Mouse (Mus musculus): ENCODE data around the gene Cyp27a1.

Cyp27a1 gene

DNA sequence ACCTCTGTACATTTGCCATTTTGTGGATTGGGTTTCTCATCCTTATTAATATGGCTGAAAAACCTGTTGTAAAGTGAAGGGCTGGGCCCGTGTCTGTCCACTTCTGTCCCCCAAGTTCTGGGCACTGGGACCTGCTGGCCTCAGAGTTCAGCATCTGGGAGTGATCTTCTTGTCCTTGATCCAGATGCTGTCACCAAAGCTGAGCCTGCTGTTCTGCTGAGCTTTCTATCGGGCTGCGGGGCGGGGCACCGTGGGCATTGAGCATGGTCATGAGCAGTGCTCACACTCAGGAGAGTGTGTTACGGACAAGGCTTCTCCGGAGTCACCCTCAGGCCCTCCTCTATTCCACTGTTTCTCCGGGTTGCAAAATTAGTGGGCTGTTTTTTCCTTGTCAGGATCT, 4.7 kb downstream of the Cyp27a1 start:
- no peak for DNase-seq (ENCODE audit: low spot score)

DNA sequence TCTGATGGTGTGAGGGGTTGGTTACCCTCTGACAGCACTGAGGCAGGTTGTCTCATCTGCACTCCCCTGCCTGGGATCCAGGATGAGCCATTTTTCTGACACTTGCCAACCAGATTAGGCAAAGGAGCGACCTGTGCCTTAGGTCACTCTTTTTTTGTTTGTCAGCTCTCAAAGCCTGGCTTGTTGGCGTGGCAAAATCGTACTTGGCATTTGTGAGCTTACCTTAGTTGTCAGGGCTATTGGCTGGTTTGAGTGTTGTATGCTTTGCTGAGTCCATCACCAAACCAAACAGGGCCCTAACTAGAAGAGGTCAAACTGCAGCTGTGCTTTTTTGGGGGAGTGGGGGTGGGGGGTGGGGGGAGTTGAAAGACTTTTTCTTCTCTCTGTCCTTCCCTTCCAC, 5.9 kb downstream of the Cyp27a1 start:
- DNase-seq (ENCODE audit: low spot score): no peak

DNA sequence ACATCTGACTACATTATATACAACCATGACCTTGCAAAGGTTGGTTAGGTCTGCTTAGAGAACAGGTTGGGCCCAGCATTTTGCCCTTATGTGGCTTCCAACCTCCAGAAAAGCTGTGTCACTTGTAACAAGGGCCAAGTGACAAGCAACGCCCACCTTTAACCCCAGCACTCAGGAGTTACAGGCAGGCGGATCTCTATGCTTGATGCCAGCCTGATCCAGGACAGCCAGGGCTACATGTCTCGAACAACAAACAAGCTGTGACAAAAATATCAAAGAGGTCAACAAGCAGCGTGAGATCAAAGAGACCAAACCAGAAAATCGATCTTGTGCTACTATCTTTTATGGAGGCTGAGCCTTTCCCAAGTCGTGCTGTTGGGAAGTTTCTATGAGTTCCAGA, 8.3 kb downstream of the Cyp27a1 start:
- DNase-seq (ENCODE audit: low spot score): no peak

GRCm38 (mm10) chr1:74723748-74724147, 10.4 kb downstream of the Cyp27a1 start:
- DNase-seq (ENCODE audit: low spot score): peak; percentile 35

- DNase-seq (ENCODE audit: low spot score): no peak
Observed at GRCm38 (mm10) chr1:74726114-74726513, 12.7 kb downstream of the Cyp27a1 start.

- no peak for DNase-seq (ENCODE audit: low spot score)
Observed at GRCm38 (mm10) chr1:74726674-74727073, 13.3 kb downstream of the Cyp27a1 start.

GRCm38 (mm10) chr1:74728446-74728845, 15.1 kb downstream of the Cyp27a1 start:
- no peak for DNase-seq (ENCODE audit: low spot score)

GRCm38 (mm10) chr1:74736977-74737376, 23.6 kb downstream of the Cyp27a1 start:
- DNase-seq (ENCODE audit: low spot score): no peak

DNA sequence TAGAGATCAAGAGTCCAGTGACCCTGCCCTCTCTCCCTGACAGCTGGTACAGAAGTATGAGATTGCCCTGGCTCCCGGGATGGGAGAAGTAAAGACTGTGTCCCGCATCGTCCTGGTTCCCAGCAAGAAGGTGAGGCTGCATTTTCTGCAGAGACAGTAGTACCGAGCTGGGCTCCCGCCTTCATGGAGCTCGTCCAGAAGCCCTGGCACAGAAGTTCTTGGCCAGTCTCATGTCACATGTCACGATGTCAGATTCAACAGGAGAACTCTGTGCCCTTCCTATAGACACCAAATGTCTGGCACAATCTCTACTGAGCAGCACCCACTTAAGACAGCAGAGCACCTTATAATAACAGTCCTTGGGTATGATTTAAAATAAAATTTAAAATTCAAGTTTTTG, 24.1 kb downstream of the Cyp27a1 start:
- DNase-seq (ENCODE audit: low spot score): no peak

DNA sequence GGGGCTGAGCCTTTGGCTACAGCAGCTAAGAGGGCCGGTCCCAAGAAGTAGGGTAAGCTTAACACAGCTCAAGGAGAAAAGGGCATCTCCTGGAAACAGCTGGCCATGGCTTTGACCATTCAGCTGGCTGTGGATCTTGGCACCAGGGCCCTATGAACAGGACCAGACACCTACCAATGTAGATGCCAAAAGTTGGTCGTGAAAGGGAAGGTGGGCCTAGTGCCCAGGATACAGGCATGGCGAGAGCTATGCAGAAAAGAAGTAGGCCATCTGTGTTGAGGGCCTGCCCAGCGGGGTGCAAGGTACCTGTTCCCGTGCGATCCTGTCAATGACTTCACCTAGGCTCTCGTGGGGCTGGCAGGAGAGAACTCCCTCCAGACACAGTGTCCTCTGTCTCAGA, 27.5 kb downstream of the Cyp27a1 start:
- no peak for DNase-seq (ENCODE audit: low spot score)

DNA sequence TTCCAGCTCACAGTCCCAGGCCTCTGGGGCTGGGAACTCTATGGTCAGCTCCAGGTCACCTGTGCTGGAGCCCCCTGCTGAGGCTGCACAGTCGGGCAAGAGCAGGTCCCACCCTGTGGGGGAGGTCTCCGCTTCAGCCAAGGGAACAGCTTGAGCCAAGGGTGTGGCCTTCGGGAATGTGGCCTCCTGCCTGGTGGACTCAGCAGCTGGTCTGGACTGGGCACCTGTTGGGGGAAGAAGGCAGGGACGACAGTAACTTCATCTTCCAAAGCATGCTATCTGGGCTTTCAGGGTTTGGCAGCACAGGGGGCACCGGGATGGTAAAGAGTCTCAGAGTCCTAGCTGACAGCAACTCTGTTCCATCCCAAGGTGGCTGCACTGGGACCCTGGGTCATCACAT, 34.0 kb downstream of the Cyp27a1 start:
- no peak for DNase-seq (ENCODE audit: low spot score)

DNA sequence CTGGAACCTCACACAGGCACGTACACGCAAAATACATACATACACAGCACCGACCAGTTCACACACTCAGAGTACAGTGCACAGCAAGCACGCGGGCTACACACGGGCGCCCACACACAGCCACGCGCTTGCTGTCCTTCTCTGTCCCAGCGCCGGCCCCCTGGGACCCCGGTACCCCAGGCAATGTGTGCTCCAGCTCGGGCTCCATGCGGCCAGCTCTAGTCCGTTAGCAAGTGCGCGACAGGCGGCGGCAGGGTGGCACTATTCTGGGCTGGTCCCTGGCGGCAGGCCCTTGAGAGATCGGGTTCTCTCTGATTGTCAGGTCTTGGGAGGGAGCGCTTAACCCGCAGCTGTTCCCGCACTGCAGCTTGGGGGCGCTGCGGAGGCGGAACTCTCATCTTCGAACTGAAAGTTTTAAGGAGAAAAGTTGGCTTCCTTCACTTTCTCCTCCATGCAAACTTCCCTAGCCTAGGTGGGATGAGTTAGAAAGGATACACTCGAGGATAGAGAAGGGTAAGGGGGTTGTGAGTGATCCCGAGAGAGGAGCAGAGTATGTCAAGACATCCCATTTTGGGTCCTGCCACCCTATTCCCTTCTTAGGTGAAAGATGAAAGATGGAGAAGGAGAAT, 35.4 kb downstream of the Cyp27a1 start, which contains the start of gene Prkag3:
Prkag3 (minus strand) TSS at position 579 of the 629 bp plus-strand sequence.
- peak; percentile 76 for DNase-seq (ENCODE audit: low spot score)

- DNase-seq (ENCODE audit: low spot score): peak; percentile 34
Observed at GRCm38 (mm10) chr1:74749301-74749700, 35.9 kb downstream of the Cyp27a1 start.

DNA sequence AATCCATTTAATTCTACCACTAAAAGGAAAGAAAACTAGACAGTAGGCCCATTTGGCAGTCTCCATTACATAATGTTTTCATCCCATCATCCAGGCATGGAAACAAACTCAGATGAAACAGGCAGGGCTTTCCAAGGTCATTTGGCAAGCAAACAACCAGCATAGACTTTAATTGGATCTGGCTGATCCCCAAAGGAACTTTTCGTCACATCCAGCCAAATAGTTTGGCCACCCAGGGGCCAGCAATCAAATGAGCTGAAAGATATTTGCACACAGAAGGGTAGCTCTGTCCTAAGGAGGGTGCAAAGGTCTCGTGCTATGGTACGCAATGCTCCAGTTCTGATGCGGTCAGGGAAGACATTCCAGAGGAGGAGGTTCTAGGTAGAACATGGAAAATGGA, 37.3 kb downstream of the Cyp27a1 start:
- no peak for DNase-seq (ENCODE audit: low spot score)

GRCm38 (mm10) chr1:74752150-74752549, 38.8 kb downstream of the Cyp27a1 start:
- DNase-seq (ENCODE audit: low spot score): no peak

- no peak for DNase-seq (ENCODE audit: low spot score)
Observed at GRCm38 (mm10) chr1:74752833-74753232, 39.5 kb downstream of the Cyp27a1 start.

DNA sequence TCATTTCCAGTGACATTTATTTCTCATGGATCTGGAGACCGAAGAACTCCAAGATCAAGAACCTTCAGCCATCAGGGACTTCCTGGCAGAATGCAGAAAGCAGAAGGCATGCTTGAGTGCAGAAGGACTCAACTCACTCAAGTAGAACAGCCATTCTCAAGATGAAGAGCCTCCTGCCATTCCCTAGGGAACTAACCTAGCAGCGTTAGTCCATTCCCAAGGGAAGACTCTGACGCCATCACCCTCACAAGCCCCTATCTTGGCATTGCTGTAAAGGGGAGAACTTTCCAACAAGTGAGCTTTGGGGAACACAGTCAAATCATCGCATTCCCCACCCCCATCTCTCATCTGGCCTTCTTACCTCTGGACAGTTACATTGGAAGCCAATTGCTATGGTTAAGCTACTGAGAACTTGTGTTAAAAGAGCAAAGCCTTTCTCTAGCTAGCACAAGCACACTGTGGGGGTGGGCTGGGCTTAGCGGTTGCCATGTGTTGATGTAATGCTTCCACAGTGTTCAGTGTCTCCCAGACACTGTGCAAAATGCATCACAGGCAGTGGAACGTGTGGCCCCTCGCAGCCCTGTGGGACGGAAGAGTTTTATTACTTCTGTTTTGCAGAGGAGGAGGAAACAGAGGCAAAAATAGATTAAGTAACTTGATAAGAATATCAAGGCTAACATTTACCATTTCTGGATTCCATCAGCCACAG, 40.0 kb downstream of the Cyp27a1 start:
- DNase-seq (ENCODE audit: low spot score): no peak

DNA sequence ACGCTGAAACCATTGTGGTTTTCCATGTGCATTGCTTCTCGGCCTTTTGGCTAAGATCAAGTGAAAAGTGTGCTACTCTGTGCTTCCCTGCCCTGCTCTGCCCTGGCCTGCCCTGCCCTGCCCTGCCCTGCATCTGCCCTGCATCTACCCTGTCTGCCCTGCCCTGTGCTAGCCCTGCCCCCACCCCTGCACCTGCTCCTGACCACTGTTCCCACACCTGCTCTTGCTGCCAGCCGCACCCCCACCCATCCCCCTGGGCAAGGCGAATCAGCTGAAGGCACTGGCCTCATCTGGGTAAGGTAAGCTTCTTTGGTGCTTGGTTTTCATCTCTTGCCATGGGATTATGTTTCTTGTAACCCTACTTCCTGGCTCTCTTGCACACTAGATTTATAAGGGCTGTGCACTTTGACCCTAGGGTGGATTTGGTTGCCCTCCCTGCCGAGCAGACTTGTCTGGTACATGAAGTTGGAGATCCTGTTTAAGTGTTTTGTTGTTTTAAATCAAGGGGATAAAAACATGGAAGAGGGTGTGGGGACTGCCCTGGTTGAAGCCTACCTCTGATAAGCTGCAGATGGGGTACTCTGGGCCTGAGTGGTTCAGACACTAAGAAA, 40.9 kb downstream of the Cyp27a1 start:
- DNase-seq (ENCODE audit: low spot score): no peak

- DNase-seq (ENCODE audit: low spot score): peak; percentile 67
Observed at GRCm38 (mm10) chr1:74759773-74760172, 46.4 kb downstream of the Cyp27a1 start.

DNA sequence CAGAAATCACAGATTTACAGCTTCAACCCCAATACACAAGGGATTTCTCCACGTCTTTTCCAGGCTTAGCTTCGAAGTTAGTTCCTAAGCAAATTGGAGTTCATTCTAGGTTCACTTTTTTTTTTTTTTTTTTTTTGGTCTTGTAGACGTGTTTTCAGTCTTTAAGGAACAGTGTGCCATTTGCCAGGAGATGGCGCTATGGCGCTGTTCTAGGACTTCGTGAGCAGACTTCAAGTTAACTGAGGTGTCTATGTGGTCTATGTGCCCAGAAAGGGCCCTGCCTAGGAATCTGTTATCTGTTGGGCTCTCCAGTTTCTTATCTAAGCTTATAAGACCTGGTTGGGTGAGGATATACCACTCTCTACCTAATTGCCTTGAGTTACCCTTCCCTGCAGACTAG, 49.7 kb downstream of the Cyp27a1 start:
- DNase-seq (ENCODE audit: low spot score): peak; percentile 93

GRCm38 (mm10) chr1:74770727-74771466, 57.5 kb downstream of the Cyp27a1 start:
- DNase-seq (ENCODE audit: low spot score): peak; percentile 60

DNA sequence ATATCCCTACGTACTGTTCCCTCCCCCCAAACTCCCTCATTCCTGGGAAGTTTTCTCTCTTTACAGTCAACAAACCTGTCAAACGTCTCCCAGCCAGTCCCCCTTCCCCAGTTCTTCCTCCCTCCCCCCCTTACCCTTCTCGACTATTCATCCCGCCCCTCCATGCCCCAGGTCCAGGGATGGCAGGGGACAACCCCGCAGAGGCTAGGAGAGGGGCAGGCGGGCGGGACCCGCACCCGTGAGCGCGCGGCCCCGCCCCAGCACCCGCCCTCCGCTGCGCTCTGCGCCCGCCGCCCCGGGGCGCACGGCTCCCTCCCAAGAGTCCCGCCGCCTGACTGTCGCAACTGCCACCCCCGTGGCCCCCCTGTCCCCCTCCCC, 58.1 kb downstream of the Cyp27a1 start:
- DNase-seq (ENCODE audit: low spot score): no peak

DNA sequence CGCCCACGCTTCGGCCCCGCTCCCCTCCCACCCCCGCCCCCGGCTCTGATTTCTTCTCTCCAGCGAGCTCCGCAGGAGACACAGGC, 58.3 kb downstream of the Cyp27a1 start, which contains the start of gene Wnt6:
Wnt6 (plus strand) TSS at position 48 of the 86 bp plus-strand sequence.
- DNase-seq (ENCODE audit: low spot score): no peak

Measured in embryo, embryonic 10 days (tissue).